In the genomic region with DNA sequence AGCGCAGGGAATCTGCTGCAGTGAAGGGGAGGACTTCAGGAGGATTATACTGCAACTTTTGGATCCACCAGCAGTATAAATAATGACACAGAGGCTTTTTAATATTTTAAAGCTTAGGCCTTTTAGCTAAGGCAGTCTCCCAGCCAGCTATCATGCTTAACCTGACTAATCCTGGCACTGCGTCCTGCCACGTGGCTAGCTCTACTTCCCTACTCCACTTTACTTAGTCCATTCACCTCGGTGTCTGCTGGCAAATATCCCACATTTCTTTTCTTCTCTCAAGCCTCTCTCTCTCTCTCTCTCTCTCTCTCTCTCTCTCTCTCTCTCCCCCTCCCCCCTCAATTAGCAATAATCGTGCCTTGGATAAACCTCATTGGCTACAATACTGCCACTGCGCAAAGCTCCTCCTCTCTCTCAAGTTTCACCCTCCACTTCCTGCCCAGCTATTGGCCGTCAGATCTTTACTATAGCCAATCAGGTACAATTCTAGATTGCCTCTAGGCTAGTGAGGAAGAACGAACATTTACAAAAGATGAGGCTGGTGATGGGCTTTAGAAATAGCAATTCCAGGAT, we compare ENCODE assay signal across 15 mouse cellular contexts.
A peak's percentile ranks its signal among the peaks of the same experiment; 100 is the strongest.
DNase-seq lines count a peak whose midpoint lies in the region; ATAC-seq and TF ChIP-seq lines count a peak whose summit lies in the region.
"Had no signal": no experiment of that assay in that cellular context is flagged by ENCODE, and none has a peak within 500 bp of the region (broad histone marks: within the 10 kb centered on the region; RNA-seq: fewer than 3 reads in every experiment).

No protein-coding gene starts in this region.

- no peaks in the 10 kb centered on the region for H3K4me1 ChIP-seq in kidney, postnatal 0 days (replicated peaks; ENCODE audit: insufficient read depth, low read length)
- H3K4me1 ChIP-seq in forebrain, embryonic 14.5 days (ENCODE audit: control insufficient read depth, insufficient read depth, low read length), result peaks cover 13% of the 10 kb centered on the region; the same call in 1 of the 2 replicates
- H3K4me1 ChIP-seq in midbrain, postnatal 0 days (ENCODE audit: insufficient read depth, low read length), result peaks cover 9% of the 10 kb centered on the region
- no peaks in the 10 kb centered on the region for H3K4me1 ChIP-seq in cerebellum, adult 2 months (ENCODE audit: control insufficient read depth, insufficient read depth, low read length)
- H3K4me1 ChIP-seq: liver, embryonic 12.5 days had no signal

- 42% methylated on average over 8 of the region's 8 CpGs for WGBS in kidney, postnatal 0 days
- WGBS in forebrain, embryonic 14.5 days, result 19% methylated on average over 8 of the region's 8 CpGs
- 29% methylated on average over 8 of the region's 8 CpGs for WGBS in midbrain, postnatal 0 days
- WGBS in cerebellum, adult 2 months, result 42% methylated on average over 8 of the region's 8 CpGs

- no peak overlapping the region for H3K4me3 ChIP-seq in kidney, postnatal 0 days (replicated peaks; ENCODE audit: low read depth, low read length)
- H3K4me3 ChIP-seq in forebrain, embryonic 14.5 days (ENCODE audit: low read depth, low read length), result no peak overlapping the region
- no peak overlapping the region for H3K4me3 ChIP-seq in midbrain, postnatal 0 days (ENCODE audit: low read depth, low read length)
- H3K4me3 ChIP-seq in cerebellum, adult 2 months (replicated peaks; ENCODE audit: insufficient read depth, low read depth, low read length), result no peak overlapping the region
- no peak overlapping the region for H3K4me3 ChIP-seq in gastrocnemius, adult 2 months
- H3K4me3 ChIP-seq: left cerebral cortex, adult 2 months; liver, embryonic 12.5 days had no signal

- H3K4me2 ChIP-seq in kidney, postnatal 0 days (ENCODE audit: low read length), result no peak overlapping the region
- no peak overlapping the region for H3K4me2 ChIP-seq in forebrain, embryonic 14.5 days (ENCODE audit: low read length)
- no peak overlapping the region for H3K4me2 ChIP-seq in midbrain, postnatal 0 days (ENCODE audit: low read depth, low read length, poor library complexity, severe bottlenecking)
- H3K4me2 ChIP-seq: liver, embryonic 12.5 days had no signal

- TF ChIP-seq POLR2A in brain, embryonic 14.5 days (IDR thresholded peaks at IDR 0.05; ENCODE audit: borderline replicate concordance, extremely low read depth, insufficient read depth, insufficient read length, poor library complexity, severe bottlenecking), result no peak
- no peak for TF ChIP-seq POLR2A in cerebellum, adult 2 months (IDR thresholded peaks at IDR 0.05; ENCODE audit: borderline replicate concordance, insufficient read depth, low read length)

- no peaks in the 10 kb centered on the region for H3K36me3 ChIP-seq in kidney, postnatal 0 days (ENCODE audit: insufficient read depth, low read length)
- no peaks in the 10 kb centered on the region for H3K36me3 ChIP-seq in forebrain, embryonic 14.5 days (ENCODE audit: control insufficient read depth, insufficient read depth, low read length)
- no peaks in the 10 kb centered on the region for H3K36me3 ChIP-seq in midbrain, postnatal 0 days (ENCODE audit: insufficient read depth, low read length)
- H3K36me3 ChIP-seq: liver, embryonic 12.5 days had no signal

- H3K9ac ChIP-seq in kidney, postnatal 0 days (ENCODE audit: low read depth, low read length), result no peak overlapping the region
- no peak overlapping the region for H3K9ac ChIP-seq in forebrain, embryonic 14.5 days (ENCODE audit: low read length)
- H3K9ac ChIP-seq in midbrain, postnatal 0 days (replicated peaks; ENCODE audit: low read length, poor library complexity, severe bottlenecking), result no peak overlapping the region
- H3K9ac ChIP-seq: liver, embryonic 12.5 days had no signal

- H3K9me3 ChIP-seq in kidney, postnatal 0 days (replicated peaks; ENCODE audit: low read length), result no peaks in the 10 kb centered on the region
- no peaks in the 10 kb centered on the region for H3K9me3 ChIP-seq in forebrain, embryonic 14.5 days (replicated peaks; ENCODE audit: control insufficient read depth, low read length)
- no peaks in the 10 kb centered on the region for H3K9me3 ChIP-seq in midbrain, postnatal 0 days (ENCODE audit: low read length)
- H3K9me3 ChIP-seq: liver, embryonic 12.5 days had no signal

- no peak overlapping the region for H3K27ac ChIP-seq in kidney, postnatal 0 days
- H3K27ac ChIP-seq in forebrain, embryonic 14.5 days (ENCODE audit: low read depth, low read length), result no peak overlapping the region
- H3K27ac ChIP-seq in midbrain, postnatal 0 days (ENCODE audit: low read depth, low read length), result no peak overlapping the region
- no peak overlapping the region for H3K27ac ChIP-seq in cerebellum, adult 2 months (ENCODE audit: insufficient read depth, low read length)
- no peak overlapping the region for H3K27ac ChIP-seq in gastrocnemius, adult 2 months
- H3K27ac ChIP-seq: left cerebral cortex, adult 2 months; liver, embryonic 12.5 days had no signal

- no peak for TF ChIP-seq CTCF in kidney, postnatal 0 days (IDR thresholded peaks at IDR 0.05; ENCODE audit: low read depth)
- TF ChIP-seq CTCF in brain, embryonic 14.5 days (IDR thresholded peaks at IDR 0.05; ENCODE audit: borderline replicate concordance, extremely low read depth, insufficient read depth, insufficient read length), result no peak
- no peak for TF ChIP-seq CTCF in midbrain, postnatal 0 days (IDR thresholded peaks at IDR 0.05)
- no peak for TF ChIP-seq CTCF in cerebellum, adult 2 months (IDR thresholded peaks at IDR 0.05; ENCODE audit: borderline replicate concordance, insufficient read depth, low read depth, low read length)
- TF ChIP-seq CTCF in gastrocnemius, adult 2 months (IDR thresholded peaks at IDR 0.05), result no peak

- no peaks in the 10 kb centered on the region for H3K27me3 ChIP-seq in kidney, postnatal 0 days (ENCODE audit: insufficient read depth, low read length)
- no peaks in the 10 kb centered on the region for H3K27me3 ChIP-seq in forebrain, embryonic 14.5 days (replicated peaks; ENCODE audit: control insufficient read depth, insufficient read depth, low read length)
- H3K27me3 ChIP-seq in midbrain, postnatal 0 days (ENCODE audit: insufficient read depth, low read length), result no peaks in the 10 kb centered on the region
- no peaks in the 10 kb centered on the region for H3K27me3 ChIP-seq in cerebellum, adult 2 months (ENCODE audit: control insufficient read depth, insufficient read depth, low read length)
- H3K27me3 ChIP-seq: liver, embryonic 12.5 days; Patski had no signal

- intact Hi-C loops in gastrocnemius, adult 2 months (cut with DNase I), result no loop called here

- DNase-seq in kidney, postnatal 0 days (ENCODE audit: low spot score), result peak; percentile 12
- no peak for DNase-seq in kidney, postnatal 36 days
- peak; percentile 82 for DNase-seq in brain, embryonic 14.5 days (ENCODE audit: low read depth)
- peak; percentile 72 for DNase-seq in forebrain, embryonic 14.5 days (ENCODE audit: low spot score)
- peak; percentile 52 for DNase-seq in midbrain, postnatal 0 days (ENCODE audit: low spot score)
- no peak for DNase-seq in cerebellum, adult 2 months
- no peak for DNase-seq in kidney, adult 9 months
- no peak for DNase-seq in gastrocnemius, adult 2 months
- DNase-seq: adrenal gland, postnatal 14 days; cerebellum, adult 11-12 months; gastrocnemius, postnatal 25 days; kidney, adult 18-20 months had no signal

- ATAC-seq in kidney, postnatal 0 days (replicated peaks; ENCODE audit: low FRiP score, low read depth), result no peak
- ATAC-seq in forebrain, embryonic 14.5 days, result 0 out of 2 replicates have a peak, but pooled peaks have one; percentile 59
- no peak for ATAC-seq in midbrain, postnatal 0 days (ENCODE audit: low FRiP score)
- ATAC-seq: liver, embryonic 12.5 days; Patski had no signal

Comparison
In these comparisons a context has a peak if more than half of its experiments do, and no peak if none do; other contexts are left out.
1. DNase-seq: peak in kidney, postnatal 0 days (single experiment), brain, embryonic 14.5 days (single experiment), forebrain, embryonic 14.5 days (single experiment) and midbrain, postnatal 0 days (single experiment); none in kidney, postnatal 36 days (0 of 2), cerebellum, adult 2 months (0 of 2), kidney, adult 9 months (single experiment) and gastrocnemius, adult 2 months (single experiment).